Mouse (Mus musculus) A20 (cell line): Measurements from ENCODE around the gene Ccdc65.
A peak's percentile ranks its signal among the peaks of the same experiment; 100 is the strongest.

ENCODE experiments used
- DNase-seq: peaks from one replicate; pipeline ENCODE4 v3.0.0-alpha.2; 2011; ENCODE audit warnings: low read depth, low spot score

Gene Ccdc65

DNA sequence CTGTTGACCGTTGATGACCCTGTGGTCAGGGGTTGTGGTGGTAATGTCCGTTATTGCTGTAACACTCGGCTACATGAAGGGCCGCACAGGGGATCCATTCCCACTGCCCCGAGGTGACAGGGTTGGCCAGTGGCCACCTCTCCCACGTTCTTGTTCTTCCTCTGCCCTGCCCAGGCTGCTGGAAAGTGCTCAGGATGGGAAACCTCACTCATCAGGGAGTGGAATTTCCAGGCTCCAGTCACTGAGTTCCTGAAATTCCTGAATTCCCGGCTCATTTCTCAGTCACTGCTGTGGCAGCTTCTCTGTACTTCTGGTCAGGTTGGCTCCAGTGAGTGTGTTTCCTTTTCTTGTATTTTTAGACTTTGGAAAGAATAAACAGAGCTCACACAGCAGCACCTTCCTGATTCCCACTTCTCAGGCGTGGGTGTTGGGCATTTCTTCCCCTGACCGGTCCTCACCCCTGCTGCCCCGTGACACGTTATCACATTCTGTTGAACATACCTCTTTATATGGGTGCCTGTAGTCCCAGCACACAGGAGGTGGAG, 15.8 kb upstream of the Ccdc65 start:
- no peak for DNase-seq

DNA sequence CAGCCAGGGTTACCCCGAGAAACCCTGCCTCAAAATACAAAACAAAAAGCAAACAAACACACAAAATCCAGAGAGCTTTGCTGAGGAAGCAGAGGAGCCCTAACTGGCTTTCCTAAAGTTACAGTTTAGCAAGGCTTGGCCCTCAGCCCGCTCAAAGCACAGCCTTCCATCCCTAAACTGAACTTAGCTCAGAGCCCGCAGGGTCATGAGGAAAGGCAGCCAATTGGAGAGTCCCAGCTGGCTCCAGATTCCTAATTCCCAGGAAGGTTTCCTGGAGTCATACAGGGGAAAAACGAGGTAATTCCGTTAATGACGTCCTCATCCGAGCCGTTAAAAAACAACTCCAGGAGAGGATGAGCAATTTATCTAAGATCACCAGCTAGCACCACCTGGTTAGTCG, 12.3 kb upstream of the Ccdc65 start:
- DNase-seq = no peak

DNA sequence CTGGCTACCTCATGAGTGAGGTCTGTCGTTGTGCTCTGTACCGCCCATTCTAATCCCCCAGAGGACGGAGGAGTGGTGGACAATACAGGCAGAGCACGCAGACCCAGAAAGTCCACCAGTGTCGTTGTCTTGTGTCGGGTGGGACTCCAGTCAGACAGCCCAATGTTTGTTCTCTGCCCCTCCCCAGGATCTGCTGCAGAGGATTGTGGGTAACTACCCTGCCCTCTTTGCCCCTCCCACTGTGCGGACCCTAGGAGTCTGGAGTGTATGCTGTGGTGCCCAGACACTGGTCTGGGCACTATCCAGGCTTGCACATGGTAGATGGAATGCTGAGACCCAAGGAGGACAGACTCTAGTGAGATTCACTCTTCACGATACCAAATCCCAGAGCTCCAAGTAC, 11.8 kb upstream of the Ccdc65 start:
- DNase-seq = no peak

DNA sequence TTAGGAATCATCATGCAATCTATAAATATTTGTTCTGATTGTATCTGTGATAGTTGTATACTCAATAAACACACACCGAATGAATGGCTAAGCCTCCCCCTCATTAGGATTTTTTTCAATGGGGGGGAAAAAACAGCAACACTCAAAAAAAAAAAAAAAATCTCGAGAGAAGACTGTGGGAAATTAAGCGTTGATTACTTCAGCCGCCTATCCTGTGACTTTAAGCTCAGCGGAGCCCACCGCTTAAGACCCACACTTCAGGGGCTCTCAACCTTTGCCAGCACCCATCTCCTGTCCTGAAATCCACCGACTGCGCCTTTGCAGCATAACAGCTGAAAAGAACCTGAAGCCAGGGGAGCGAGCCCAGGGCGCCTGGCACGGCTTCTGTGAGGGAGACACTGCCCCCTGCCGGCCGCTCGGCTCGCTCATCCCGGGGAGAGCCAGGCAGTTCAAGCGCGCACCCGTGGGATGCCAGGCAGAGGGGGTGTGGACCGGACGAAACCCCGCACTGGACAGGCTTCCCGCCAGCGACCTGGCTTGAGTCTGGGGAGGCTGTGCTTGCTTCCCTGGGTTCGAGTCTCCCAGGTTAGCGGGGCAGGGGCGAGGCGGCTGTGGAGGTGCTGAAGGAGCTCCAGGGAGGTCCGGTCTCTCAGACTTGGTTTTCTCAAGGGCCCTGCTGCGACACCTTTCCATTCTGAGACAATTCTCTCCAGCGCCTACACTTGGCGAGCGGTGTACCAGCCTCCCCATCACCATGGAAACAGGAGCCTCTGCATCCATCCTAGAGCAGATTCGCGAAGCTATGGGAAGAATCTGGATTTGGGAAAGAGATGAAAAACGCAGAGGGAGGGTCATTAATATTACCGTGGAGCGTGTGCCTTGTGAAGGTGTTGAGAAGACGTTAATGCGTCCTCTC, 8.6 kb upstream of the Ccdc65 start:
- peak; percentile 85 for DNase-seq

DNA sequence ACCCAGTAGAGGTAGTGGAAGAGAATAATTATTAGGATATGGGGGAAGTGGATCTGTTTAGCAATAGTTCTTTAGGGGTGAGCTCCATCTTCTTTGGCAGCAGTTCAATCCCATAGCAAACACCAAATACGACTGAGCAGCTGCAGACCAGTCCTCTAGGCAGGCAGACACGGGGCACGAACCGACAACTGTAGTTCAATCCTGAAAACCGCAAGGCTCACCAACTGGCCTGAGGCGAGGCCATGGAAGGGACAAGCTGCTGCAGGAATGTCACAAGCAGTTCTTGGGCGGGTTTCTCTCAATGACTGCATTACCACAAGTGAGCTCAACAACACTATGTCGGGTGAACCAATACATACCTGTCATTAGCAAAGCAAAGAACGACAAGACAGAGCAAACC, 3.7 kb upstream of the Ccdc65 start:
- DNase-seq = no peak

DNA sequence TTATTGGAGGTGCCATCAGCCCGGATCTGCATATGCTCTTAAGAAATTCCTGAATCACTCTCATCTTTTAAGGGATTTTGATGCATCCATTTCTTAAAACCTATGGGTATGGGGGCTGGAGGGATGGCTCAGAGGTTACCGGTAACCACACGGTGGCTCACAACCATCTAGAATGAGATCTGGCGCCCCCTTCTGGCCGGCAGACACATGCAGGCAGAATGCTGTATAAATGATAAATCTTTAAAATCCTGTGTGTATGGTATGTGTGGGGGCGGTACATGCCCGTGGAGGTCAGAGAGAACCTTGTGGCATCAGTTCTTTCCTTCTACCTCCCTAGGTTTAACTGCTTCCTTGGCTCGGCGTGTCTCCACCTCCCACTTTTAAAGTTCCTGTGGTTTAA, 2.4 kb downstream of the Ccdc65 start:
- DNase-seq = peak; percentile 79

DNA sequence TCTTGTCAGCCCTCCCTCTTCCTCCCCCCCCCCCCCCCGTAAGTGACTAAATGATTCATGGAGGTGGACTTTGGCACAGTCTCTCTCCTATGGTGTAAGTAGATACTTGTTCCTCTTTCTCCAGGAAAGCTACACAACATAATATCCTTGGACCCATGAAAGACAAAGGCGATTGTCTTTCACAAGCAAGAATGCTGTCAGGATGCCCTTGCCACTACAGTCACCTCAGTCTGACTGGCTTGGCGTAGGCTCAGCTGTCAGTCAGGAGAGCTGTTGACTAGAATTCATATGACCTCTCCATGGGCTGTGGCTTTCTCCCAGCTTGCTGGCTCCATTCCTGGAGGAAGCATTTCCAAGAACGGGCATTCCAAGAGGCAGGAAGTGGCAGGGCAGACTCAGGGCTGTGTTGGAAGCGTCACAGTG, 6.2 kb downstream of the Ccdc65 start:
- no peak for DNase-seq

DNA sequence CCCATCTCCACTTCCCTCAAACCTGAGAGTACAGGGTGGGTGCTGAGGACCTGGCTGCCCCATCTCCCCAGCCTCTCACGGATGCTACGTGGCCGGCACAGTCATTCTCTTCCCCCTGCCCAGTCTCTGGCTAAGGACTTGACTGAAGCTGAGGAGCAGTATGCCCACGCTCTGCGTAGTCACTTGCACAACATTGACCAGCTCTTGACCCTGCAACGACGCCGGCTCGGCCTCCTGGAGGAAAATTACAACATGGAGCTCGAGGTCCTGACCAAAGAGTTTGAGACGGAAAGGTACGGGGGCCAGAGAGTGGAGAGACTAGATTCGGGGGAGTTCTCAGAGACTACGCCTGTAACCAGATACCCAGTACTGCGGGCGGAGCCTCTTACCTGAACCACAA, 9.3 kb downstream of the Ccdc65 start:
- DNase-seq = no peak

DNA sequence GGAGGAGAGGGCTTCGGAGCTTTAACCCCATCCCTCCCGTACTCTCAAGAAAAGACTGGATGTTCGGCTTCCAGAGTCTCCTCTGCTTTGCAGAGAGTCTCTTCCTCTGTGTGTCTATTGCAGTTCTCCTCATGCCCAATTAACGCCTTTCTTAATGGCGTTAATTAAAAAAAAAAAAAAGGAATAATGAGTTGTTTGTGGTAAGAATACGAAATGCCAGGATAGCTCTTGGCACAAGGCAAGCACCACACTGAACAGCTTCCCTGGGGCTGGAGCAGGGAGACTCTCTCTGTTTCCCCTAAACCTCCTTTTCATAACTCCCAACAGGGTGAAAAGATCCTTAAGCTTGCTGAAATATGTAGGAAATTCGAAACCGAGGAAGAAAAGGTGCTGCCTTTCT, 14.2 kb downstream of the Ccdc65 start:
- DNase-seq = no peak

DNA sequence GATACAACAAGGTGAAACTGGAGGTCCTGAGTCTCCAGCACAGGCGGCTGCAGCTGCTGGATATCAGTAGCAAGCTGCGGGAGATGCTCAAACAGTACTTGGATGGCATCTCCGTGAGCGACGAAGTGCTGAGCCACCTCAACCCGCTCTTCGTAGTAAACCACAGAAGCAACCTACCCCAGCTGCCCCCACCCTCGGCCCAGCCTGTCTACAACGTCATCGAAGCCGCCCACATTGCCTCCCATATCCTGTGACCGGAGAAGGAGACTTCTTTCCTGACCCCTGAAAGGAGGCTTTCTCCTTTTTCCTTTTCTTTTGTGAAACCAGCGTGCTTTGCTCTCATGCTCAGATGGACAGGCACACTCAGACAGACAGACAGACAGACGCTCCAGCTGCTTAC, 14.8 kb downstream of the Ccdc65 start:
- DNase-seq = no peak

DNA sequence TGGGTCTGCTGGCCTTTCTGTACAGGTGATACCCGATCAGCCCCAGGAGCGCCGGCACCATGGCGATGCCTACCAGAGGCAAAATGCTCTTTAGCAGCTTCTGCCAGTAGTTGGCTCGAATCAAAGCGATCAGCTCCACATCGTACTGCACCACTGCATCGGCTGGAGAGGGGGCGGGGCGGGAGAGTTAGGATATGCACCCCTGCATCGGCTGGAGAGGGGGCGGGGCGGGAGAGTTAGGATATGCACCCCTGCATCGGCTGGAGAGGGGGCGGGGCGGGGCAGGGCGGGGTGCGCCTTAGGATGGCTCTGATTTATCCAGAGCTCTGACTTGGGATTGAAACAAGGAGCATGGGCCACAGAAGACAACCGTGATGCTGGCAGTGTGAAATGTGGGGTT, 16.4 kb downstream of the Ccdc65 start:
- DNase-seq = no peak

DNA sequence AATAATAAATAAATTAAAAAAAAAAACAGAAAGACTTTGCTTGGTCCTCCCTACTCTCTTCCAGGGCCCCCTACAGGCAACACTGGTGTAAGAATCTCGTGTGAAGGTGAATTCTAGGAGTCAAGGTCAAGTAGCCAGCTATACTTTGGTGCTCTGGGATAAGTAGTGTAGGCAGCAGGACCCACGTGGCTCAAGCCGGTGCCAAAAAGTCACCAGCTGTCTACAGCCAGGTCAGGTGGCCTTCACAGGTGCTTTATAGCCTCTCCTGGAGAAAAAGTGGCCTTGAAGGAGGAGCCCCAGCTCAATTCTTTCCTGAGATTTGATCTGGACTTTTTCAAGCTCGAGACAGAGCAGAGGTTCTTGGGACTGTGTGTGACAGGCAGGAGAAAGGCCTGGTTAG, 18.1 kb downstream of the Ccdc65 start:
- DNase-seq = no peak

DNA sequence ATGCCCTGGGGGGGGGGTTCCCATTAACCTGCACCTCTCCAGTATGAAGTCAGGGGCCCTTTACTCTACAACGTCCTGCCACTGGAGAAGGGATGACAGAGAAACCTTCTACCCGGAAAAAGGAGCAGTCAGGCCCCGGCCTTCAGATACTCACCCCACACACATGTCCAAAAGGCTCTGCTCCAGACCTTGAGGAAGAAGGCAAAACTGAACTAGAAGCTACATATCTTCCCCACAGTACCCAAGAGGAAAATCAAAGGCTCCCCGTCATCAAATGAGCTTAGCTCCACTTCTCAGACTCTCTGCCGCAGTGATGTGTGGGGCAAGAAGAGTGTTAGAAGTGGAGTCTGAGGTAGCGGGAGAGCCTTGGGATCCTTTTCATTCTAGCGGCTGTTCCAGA, 18.7 kb downstream of the Ccdc65 start:
- no peak for DNase-seq

DNA sequence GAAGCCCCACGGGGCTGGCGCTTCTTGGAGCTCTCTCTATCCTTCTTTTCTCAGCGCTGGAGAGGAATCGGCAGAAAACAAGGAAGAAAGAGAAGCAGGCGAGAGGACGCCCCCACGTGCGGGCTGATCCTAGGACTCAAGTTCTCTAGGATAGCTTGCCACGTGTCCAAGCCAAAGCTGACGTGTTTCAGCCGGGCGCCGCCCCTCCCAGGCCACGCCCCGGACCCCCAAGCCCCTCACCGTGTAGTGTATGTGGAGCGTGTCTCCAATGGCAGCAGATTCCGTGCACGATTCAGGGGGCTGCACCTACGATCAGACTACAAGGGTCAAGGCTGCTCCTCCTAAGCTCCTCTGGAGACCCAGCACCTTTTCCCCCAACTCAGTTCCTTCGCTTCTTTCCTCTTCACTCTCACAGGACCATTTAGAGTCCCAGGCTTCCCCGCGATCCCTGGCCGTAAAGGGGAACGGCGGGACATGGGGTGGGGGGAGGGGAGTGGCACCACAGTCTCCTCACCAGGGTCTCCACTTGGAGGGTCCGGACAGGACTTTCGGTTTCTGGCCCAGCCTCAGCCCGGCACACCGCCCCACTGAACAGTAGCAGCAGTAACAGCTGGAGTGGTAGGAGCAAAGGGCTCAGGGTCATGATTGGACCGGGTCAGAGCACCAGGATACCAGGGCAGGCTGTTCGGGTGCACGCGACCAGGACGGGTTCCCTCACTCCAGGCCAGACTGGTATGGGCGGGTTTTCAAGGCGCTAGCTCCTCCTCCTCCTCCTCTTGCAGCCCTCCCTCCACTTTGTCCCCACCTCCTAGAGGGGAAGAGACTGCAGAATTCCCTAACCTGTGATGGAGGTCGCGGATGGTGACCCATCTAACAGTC, 19.7 kb downstream of the Ccdc65 start, which contains the start of gene Fkbp11:
Gene Fkbp11 (minus strand): TSS at position 756 of the 879 bp plus-strand sequence.
- no peak for DNase-seq

DNA sequence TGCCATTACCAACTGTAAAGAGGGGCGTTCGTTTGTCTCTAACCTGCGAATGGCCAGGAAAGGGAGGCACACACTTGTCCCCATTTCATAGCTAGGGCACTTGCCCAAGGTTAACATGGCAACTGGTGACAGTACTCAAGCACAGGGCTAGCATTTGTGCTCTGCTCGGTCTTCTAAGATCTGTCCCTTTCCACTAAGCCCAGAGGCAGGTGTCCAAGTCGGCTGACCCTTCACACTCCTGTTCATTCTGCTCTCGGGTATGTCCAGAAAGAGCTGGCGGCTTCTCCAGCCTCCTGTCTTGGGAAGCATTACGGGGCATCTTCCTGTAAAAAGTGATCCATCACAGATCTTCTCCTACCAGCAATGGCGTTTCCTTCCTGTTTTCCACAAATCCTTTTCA, 20.4 kb downstream of the Ccdc65 start:
- no peak for DNase-seq

DNA sequence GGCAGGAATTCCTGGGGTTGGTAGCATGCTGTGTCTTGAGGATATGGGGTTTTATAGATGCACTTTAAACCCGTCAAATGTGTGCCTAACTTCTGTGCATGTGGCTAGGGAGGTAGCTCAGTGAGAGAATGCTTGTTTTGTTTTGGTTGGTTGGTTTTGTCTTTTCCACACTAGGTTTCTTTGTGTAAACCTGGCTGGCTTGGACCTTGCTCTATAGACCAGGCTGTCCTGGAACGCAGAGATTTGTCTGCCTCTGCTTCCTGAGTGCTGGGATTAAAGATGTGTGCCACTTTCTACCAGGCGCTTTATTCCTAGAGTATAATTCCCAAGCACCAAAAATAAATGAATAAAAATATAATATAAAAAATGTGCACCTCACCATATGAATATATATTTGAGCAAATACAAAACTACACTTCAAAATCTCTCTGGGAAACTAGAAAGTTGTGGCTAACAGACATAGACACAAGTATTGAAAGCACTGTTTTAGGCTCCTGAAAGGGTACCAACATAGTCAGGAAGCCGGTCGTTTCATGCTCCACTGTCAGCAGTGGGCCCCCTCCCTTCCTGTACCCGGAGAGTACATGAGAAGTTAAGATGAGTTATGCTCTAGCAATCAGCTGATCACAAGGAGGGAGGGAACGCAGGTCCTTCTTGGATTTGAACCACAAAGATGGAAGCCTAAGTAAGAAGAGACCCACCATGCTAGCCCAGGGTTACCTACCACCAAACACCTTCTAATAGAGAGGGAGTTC, 22.0 kb downstream of the Ccdc65 start:
- no peak for DNase-seq

DNA sequence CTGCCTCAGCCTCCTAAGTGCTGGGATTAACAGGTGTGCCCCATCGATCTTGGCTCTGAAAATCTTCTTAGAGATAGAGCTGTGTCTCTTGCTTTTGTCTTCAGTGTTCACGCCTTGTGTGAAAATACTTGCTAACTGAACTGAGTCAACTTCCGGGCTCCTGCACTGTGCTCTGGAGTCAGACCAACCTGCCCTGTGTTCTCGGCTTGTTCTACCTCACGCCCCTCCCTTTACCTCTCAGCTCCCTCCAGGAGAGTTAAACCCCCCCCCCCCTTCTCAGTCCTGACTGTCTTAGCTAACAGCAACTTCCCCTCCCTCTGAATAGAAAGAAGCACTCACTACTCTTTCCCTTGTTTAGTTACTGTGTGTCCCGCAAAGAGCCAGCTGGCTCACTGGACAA, 22.8 kb downstream of the Ccdc65 start:
- no peak for DNase-seq

DNA sequence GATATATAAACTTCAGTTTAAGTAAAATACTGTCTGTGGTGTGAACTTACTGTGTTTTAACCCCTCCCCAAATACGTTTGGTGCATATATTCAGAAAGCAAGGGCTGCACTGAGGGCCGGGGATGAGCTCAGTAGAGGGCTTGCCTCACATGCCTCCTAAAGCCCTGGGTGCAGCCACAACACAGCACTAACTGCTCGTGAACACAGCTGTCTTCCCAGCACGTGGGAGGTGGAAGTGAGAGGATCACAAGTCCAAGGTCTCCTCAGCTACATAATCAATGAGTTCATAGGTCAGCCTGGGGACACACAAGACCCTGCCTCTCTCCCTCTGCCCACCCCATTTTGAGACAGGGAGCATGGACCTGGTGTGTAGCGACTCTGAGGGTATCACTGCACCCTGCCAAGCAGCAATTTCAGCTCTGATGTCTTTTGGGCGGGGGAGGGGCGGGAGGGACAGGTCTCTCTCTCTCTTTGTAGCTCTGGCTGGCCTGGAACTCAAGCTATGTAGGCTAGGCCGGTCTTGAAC, 24.1 kb downstream of the Ccdc65 start:
- no peak for DNase-seq

DNA sequence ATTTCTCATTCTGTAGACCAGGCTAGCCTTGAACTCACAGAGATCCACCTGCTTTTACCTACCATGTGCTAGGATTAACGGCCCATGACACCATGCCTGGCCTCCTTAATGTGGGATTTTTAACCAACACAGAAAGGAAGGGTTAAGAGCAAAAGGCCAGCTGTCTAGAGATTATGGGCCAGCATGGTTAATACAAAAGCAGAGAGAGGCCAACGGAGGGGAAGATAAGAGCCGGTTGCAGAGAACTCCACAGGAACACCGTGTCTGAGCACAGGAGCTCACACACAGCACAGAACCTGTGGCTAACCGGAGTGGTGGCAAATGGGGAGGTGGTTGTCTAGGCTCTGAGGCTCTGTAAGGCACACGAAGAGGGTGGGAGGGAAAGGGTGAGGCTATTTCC, 25.4 kb downstream of the Ccdc65 start:
- no peak for DNase-seq

DNA sequence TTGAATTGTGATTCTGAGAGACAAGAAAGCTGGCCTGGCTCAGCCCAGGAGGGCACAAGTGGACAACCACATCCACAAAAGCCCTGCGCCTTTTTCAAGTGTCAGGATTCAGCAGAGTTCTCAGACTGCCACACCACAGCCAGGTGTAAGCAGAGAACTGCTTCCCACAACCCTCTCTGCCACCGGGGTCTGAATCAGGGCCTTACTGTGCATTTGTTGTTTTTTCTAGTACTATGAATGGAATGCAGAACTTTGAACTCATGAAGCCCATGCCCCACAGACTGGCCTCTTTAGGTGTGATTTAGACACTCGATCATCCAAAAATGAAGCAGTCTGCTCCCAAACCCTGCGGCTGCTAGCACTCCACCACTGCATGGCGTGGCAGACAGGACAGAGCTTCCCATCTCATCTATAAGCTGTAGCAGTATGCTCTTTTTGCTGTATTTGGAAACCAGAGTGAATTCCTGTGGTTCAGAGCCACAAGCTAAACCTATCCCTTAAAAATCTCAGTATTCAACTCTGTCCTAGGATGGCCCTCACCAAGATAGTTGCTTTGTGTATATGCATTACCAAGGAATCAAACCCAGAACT, 26.1 kb downstream of the Ccdc65 start:
- DNase-seq = no peak

DNA sequence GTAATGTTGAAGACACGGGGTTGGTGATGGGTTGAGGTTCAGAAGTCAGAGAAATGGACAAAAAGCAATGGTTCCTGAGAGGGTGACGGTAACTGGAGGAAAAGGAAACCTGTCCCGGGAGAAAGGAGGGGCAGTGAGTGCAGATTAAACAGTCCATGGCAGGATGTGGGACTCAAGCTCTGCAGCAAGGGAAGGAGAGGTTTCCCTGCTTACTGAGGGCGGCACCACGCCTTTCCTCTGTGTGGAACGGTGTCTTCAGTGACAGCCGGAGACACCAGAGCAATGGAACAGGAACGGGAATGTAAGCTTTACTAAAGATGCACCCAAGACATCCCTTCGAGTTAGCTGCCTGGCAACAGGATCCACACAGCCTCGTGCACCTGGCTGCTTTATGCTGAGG, 28.5 kb downstream of the Ccdc65 start:
- DNase-seq = no peak
